Mouse (Mus musculus): ENCODE measurements at regions not wholly inside any gene's neighbourhood (a gene's known extent, or its start where the extent isn't known, plus 50 kb on each side); places are given as distances from the start of the nearest gene placed in this dataset.

- in situ Hi-C loops (cut with MboI, MseI), result no loop called here
Observed at GRCm38 (mm10) chr2:146621167-146621566, 109.0 kb upstream of the Ralgapa2 start.

GRCm38 (mm10) chr2:146623052-146623451, 110.9 kb upstream of the Ralgapa2 start:
- in situ Hi-C loops (cut with MboI, MseI), result no loop called here

GRCm38 (mm10) chr2:146624207-146624606, 112.1 kb upstream of the Ralgapa2 start:
- in situ Hi-C loops (cut with MboI, MseI), result no loop called here

- in situ Hi-C loops (cut with MboI, MseI), result loop anchor here in 1 of 2 experiments (25.0 kb wide), 1 partner anchor 337 kb away; no protein-coding TSS in a partner anchor
Observed at GRCm38 (mm10) chr2:146625166-146625751, 113.1 kb upstream of the Ralgapa2 start.

GRCm38 (mm10) chr2:146626531-146626930, 114.4 kb upstream of the Ralgapa2 start:
- in situ Hi-C loops (cut with MboI, MseI), result loop anchor here in 1 of 2 experiments (25.0 kb wide), 1 partner anchor 336 kb away; no protein-coding TSS in a partner anchor

GRCm38 (mm10) chr2:146630179-146630578, 118.0 kb upstream of the Ralgapa2 start:
- in situ Hi-C loops (cut with MboI, MseI), result loop anchor here in 1 of 2 experiments (25.0 kb wide), 1 partner anchor 332 kb away; no protein-coding TSS in a partner anchor

- in situ Hi-C loops (cut with MboI, MseI), result loop anchor here in 1 of 2 experiments (25.0 kb wide), 1 partner anchor 331 kb away; no protein-coding TSS in a partner anchor
Observed at GRCm38 (mm10) chr2:146631098-146631497, 119.0 kb upstream of the Ralgapa2 start.

- in situ Hi-C loops (cut with MboI, MseI), result loop anchor here in 1 of 2 experiments (25.0 kb wide), 1 partner anchor 329 kb away; no protein-coding TSS in a partner anchor
Observed at GRCm38 (mm10) chr2:146633329-146634070, 121.4 kb upstream of the Ralgapa2 start.

GRCm38 (mm10) chr2:146637573-146637972, 125.4 kb upstream of the Ralgapa2 start:
- in situ Hi-C loops (cut with MboI, MseI), result loop anchor here in 1 of 2 experiments (25.0 kb wide), 1 partner anchor 325 kb away; no protein-coding TSS in a partner anchor

GRCm38 (mm10) chr2:146646237-146646972, 134.3 kb upstream of the Ralgapa2 start:
- in situ Hi-C loops (cut with MboI, MseI), result loop anchor here in 1 of 2 experiments (25.0 kb wide), 1 partner anchor 316 kb away; no protein-coding TSS in a partner anchor

GRCm38 (mm10) chr2:146646973-146647282, 134.8 kb upstream of the Ralgapa2 start:
- in situ Hi-C loops (cut with MboI, MseI), result loop anchor here in 1 of 2 experiments (25.0 kb wide), 1 partner anchor 315 kb away; no protein-coding TSS in a partner anchor

GRCm38 (mm10) chr2:146661346-146661745, 149.2 kb upstream of the Ralgapa2 start:
- in situ Hi-C loops (cut with MboI, MseI), result no loop called here

- in situ Hi-C loops (cut with MboI, MseI), result no loop called here
Observed at GRCm38 (mm10) chr2:146672761-146673160, 160.6 kb upstream of the Ralgapa2 start.

- in situ Hi-C loops (cut with MboI, MseI), result no loop called here
Observed at GRCm38 (mm10) chr2:146681979-146682378, 169.8 kb upstream of the Ralgapa2 start.

GRCm38 (mm10) chr2:146685854-146686507, 169.7 kb upstream of the Kiz start:
- in situ Hi-C loops (cut with MboI, MseI), result no loop called here

- in situ Hi-C loops (cut with MboI, MseI), result no loop called here
Observed at GRCm38 (mm10) chr2:146688544-146688943, 167.1 kb upstream of the Kiz start.

- in situ Hi-C loops (cut with MboI, MseI), result no loop called here
Observed at GRCm38 (mm10) chr2:146693484-146693883, 162.2 kb upstream of the Kiz start.

- in situ Hi-C loops (cut with MboI, MseI), result no loop called here
Observed at GRCm38 (mm10) chr2:146694041-146694440, 161.6 kb upstream of the Kiz start.

GRCm38 (mm10) chr2:146696277-146696676, 159.4 kb upstream of the Kiz start:
- in situ Hi-C loops (cut with MboI, MseI), result no loop called here

GRCm38 (mm10) chr2:146696727-146697126, 158.9 kb upstream of the Kiz start:
- in situ Hi-C loops (cut with MboI, MseI), result no loop called here

- in situ Hi-C loops (cut with MboI, MseI), result no loop called here
Observed at GRCm38 (mm10) chr2:146710676-146711075, 145.0 kb upstream of the Kiz start.
